Mouse (Mus musculus) gastrocnemius, adult 2 months (tissue): ENCODE results near the gene Pmis2. TPM values are rescaled to one million over a fixed set of nuclear protein-coding genes. Genes with fewer than 3 reads are reported as not detected.

Experiments used
- DNase-seq: peaks from one replicate; pipeline ENCODE4 v3.0.0; 2022
- H3K27ac ChIP-seq: fragments of 200-600 bp; 2 replicates; pipeline ENCODE4 v1.8.1; 2022; ENCODE audit warnings: mild to moderate bottlenecking
- H3K4me3 ChIP-seq: fragments of 200-600 bp; 2 replicates; pipeline ENCODE4 v1.8.1; 2022; ENCODE audit warnings: mild to moderate bottlenecking, moderate library complexity
- CTCF ChIP-seq: fragments of 200-600 bp; IDR thresholded peaks from 2 replicates; pipeline ENCODE4 v1.8.1; 2022; ENCODE audit warnings: antibody characterized with exemption, mild to moderate bottlenecking, moderate library complexity
- intact Hi-C: fragments of 180-260 bp; cut with DNase I; formaldehyde crosslinking; loops from one replicate; pipeline ENCODE4 v1.15.1; 2025
- total RNA-seq, 2 experiments: library from RNA; stranded (reverse); gene quantifications; 2 replicates each; pipeline ENCODE4 v1.2.3; 2021

Gene Pmis2
- total RNA-seq, 2 experiments from 2014 or later, result 2.7 to 4.9 TPM

- H3K4me3 ChIP-seq, result no peak overlapping the region
- intact Hi-C loops, result no loop called here
- H3K27ac ChIP-seq, result no peak overlapping the region
- TF ChIP-seq CTCF, result peak; percentile 51
- no peak for DNase-seq
These were observed 2.2 kb downstream of the Pmis2 start for GRCm38 (mm10) chr7:30669229-30669628.

- H3K27ac ChIP-seq, result peak overlapping the region; percentile 83
- no peak for DNase-seq
- H3K4me3 ChIP-seq, result peak overlapping the region; percentile 81
- TF ChIP-seq CTCF, result no peak
- intact Hi-C loops, result no loop called here
These were observed 6.1 kb downstream of the Pmis2 start for GRCm38 (mm10) chr7:30665321-30665720.

- peak within 1 kb of the TSS; percentile 83 for H3K27ac ChIP-seq
- no peak for TF ChIP-seq CTCF
- peak; percentile 91 for DNase-seq
- H3K4me3 ChIP-seq, result peak within 1 kb of the TSS; percentile 81
- intact Hi-C loops, result no loop called here
These were observed 6.7 kb downstream of the Pmis2 start, which contains the start of gene Haus5 for GRCm38 (mm10) chr7:30664529-30665200. Haus5 (minus strand) TSS chr7:30664994.

DNA sequence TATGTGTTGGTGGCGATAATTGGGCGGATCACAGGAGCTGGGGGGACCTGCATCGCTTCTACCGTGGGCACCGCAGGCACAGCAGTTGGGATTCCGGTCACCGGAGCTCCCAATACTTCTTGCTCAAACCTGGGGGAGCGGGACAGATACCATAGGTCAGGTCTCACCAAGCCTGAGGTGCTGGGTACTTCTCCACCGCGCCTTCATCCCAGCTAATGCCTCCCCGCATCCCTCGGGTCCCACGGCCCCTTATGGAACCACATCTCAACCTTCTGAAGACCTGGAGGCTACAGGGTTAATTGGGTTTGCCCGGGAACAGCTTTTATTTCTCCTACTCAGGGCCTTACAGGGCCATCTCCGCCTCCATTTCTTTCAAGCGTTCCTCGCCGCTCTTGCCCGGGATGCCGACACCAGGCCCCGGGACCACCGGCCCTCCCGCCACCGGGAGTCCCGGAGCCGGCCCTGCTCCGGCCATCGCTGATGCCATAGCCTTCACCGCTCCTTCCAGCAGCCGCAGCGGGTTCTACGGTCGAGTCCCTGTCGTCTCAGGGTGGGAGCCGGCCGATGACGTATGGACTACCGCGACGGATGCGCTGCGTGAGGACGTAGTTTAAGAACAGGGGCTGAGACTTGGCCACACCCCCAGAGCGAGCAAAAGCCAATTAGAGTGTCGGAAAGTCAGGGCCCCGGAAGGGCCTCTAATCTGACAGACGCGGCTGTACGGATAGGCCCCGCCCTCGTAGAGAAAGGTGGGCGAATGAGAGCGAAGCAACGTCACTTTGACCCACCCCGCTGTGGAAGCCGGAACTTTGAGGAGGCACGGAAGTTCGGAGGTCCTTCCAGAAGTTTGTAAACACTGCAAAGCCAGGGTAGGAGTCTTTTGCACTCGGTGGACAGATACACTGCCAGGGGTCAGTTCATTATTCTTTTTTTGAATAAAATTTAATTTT lies 21.5 kb downstream of the Pmis2 start, which contains the start of gene Rbm42:
Gene Rbm42, minus strand, starts transcription at position 727 of the 950 bp plus-strand sequence.
- Histone ChIP-seq H3K27ac (peak within 1 kb of the TSS; percentile 94), H3K4me3 (peak within 1 kb of the TSS; percentile 81)
- peak; percentile 99 for DNase-seq
- TF ChIP-seq CTCF, result no peak
- intact Hi-C loops, result loop anchor here (5.0 kb wide), 1 partner anchor 77 kb away; the partner anchor contains the start of gene Tmem147

- intact Hi-C loops, result no loop called here
- H3K27ac ChIP-seq, result no peak overlapping the region
- DNase-seq, result no peak
- no peak overlapping the region for H3K4me3 ChIP-seq
- no peak for TF ChIP-seq CTCF
These were observed 32.3 kb downstream of the Pmis2 start for GRCm38 (mm10) chr7:30639083-30639482.

GRCm38 (mm10) chr7:30636395-30636794 lies 35.0 kb downstream of the Pmis2 start:
- Histone ChIP-seq H3K4me3 (no peak overlapping the region), H3K27ac (no peak overlapping the region)
- intact Hi-C loops, result no loop called here
- no peak for DNase-seq
- TF ChIP-seq CTCF, result no peak

- Histone ChIP-seq H3K4me3 (no peak within 1 kb of the TSS), H3K27ac (no peak within 1 kb of the TSS)
- DNase-seq, result no peak
- intact Hi-C loops, result no loop called here
- TF ChIP-seq CTCF, result no peak
These were observed 35.7 kb downstream of the Pmis2 start, which contains the start of gene Etv2 for GRCm38 (mm10) chr7:30635752-30636151. Etv2 (minus strand) TSS chr7:30635852.

DNA sequence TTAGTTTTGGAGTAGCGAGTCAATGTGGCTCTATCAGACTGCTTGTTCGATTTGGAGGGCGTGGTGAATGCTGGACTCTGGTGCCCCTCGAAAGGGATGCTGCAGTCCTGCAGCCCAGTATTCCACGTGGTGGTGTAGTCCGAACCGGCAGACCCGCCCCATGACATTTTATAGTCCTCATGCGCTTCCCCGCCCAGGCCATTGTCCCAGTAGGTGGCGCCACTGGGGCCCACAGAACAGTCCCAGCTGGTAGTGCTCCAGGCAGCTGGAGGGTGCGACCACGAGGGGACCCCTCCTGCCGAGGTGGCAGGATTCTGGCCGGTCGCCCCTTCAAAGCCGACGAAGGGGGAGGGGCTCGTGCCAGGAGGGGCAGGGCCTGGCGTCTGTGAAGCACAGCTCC lies 36.8 kb downstream of the Pmis2 start:
- peak; percentile 39 for DNase-seq
- intact Hi-C loops, result no loop called here
- TF ChIP-seq CTCF, result peak; percentile 42
- H3K4me3 ChIP-seq, result no peak overlapping the region
- no peak overlapping the region for H3K27ac ChIP-seq

- Histone ChIP-seq H3K27ac (no peak overlapping the region), H3K4me3 (no peak overlapping the region)
- DNase-seq, result no peak
- no peak for TF ChIP-seq CTCF
- intact Hi-C loops, result no loop called here
These were observed 37.5 kb downstream of the Pmis2 start for GRCm38 (mm10) chr7:30633762-30634412.

GRCm38 (mm10) chr7:30629013-30629412 lies 42.4 kb downstream of the Pmis2 start:
- H3K27ac ChIP-seq, result no peak overlapping the region
- intact Hi-C loops, result loop anchor here (10.0 kb wide), 1 partner anchor 326 kb away; the partner anchor contains the start of gene Usf2
- TF ChIP-seq CTCF, result no peak
- H3K4me3 ChIP-seq, result no peak overlapping the region
- DNase-seq, result no peak

DNA sequence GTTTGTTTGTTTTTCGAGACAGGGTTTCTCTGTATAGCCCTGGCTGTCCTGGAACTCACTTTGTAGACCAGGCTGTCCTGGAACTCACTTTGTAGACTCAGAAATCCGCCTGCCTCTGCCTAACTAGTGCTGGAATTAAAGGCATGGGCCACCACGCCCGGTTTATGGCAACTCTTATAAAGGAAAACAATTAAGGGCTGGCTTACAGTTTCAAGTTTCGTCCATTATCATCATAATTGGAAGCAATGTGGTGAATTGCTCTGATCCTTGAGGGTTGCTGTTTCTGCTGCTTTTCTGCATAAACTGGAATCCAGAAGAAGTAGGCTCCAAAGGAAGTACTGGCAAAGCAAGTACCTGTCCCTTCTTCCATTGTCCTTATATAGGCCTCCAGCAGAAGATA lies 44.8 kb downstream of the Pmis2 start:
- TF ChIP-seq CTCF, result no peak
- intact Hi-C loops, result loop anchor here (10.0 kb wide), 1 partner anchor 328 kb away; the partner anchor contains the start of gene Usf2
- no peak overlapping the region; the same call in 1 of the 2 replicates for H3K4me3 ChIP-seq
- peak overlapping the region; percentile 92 for H3K27ac ChIP-seq
- no peak for DNase-seq
